Mouse (Mus musculus) cerebellum, postnatal 10 days (tissue): ENCODE measurements at regions not wholly inside any gene's neighbourhood (a gene's known extent, or its start where the extent isn't known, plus 50 kb on each side); places are given as distances from the start of the nearest gene placed in this dataset.
A peak's percentile ranks its signal among the peaks of the same experiment; 100 is the strongest.

ENCODE experiments used
- DNase-seq, 2 experiments: peaks; one replicate each; pipeline ENCODE4 v3.0.0; 2021; ENCODE audit warnings: mixed read lengths in 2 of 2

- DNase-seq = peak; percentile 81 to 88
These were observed 385.0 kb downstream of the Kcnj2 start for GRCm38 (mm10) chr11:111450811-111451494.

GRCm38 (mm10) chr11:111460046-111460445, 394.1 kb downstream of the Kcnj2 start:
- DNase-seq = no peak

GRCm38 (mm10) chr11:111484981-111485380, 419.0 kb downstream of the Kcnj2 start:
- DNase-seq = no peak

- DNase-seq = no peak
These were observed 446.5 kb downstream of the Kcnj2 start for GRCm38 (mm10) chr11:111512471-111512870.

- DNase-seq = peak; percentile 79 to 86
These were observed 456.8 kb downstream of the Kcnj2 start for GRCm38 (mm10) chr11:111522716-111523115.

- peak; percentile 88 to 89 for DNase-seq
These were observed 457.5 kb downstream of the Kcnj2 start for GRCm38 (mm10) chr11:111523465-111523864.

GRCm38 (mm10) chr11:111526010-111526742, 460.2 kb downstream of the Kcnj2 start:
- no peak for DNase-seq

GRCm38 (mm10) chr11:111529591-111529990, 463.6 kb downstream of the Kcnj2 start:
- DNase-seq = no peak

GRCm38 (mm10) chr11:111530912-111531311, 464.9 kb downstream of the Kcnj2 start:
- no peak for DNase-seq

- peak; percentile 64 to 72 for DNase-seq
These were observed 466.5 kb downstream of the Kcnj2 start for GRCm38 (mm10) chr11:111532457-111532856.

- peak; percentile 74 to 77 for DNase-seq
These were observed 470.3 kb downstream of the Kcnj2 start for GRCm38 (mm10) chr11:111536040-111536836.

GRCm38 (mm10) chr11:111537654-111538053, 471.7 kb downstream of the Kcnj2 start:
- peak; percentile 83 to 85 for DNase-seq

GRCm38 (mm10) chr11:111539960-111540359, 474.0 kb downstream of the Kcnj2 start:
- DNase-seq = no peak

- no peak for DNase-seq
These were observed 479.3 kb downstream of the Kcnj2 start for GRCm38 (mm10) chr11:111545291-111545690.

GRCm38 (mm10) chr11:111555131-111555530, 489.2 kb downstream of the Kcnj2 start:
- DNase-seq = no peak

GRCm38 (mm10) chr11:111555615-111556014, 489.7 kb downstream of the Kcnj2 start:
- DNase-seq = no peak

GRCm38 (mm10) chr11:111558302-111559140, 492.6 kb downstream of the Kcnj2 start:
- no peak for DNase-seq

- no peak for DNase-seq
These were observed 497.2 kb downstream of the Kcnj2 start for GRCm38 (mm10) chr11:111563171-111563570.

- DNase-seq = peak; percentile 27 to 58
These were observed 502.1 kb downstream of the Kcnj2 start for GRCm38 (mm10) chr11:111568041-111568440.

- no peak for DNase-seq
These were observed 502.9 kb downstream of the Kcnj2 start for GRCm38 (mm10) chr11:111568876-111569275.

- DNase-seq = no peak
These were observed 511.9 kb downstream of the Kcnj2 start for GRCm38 (mm10) chr11:111577883-111578282.

- no peak for DNase-seq
These were observed 517.0 kb downstream of the Kcnj2 start for GRCm38 (mm10) chr11:111582980-111583379.
